Mouse (Mus musculus): ENCODE measurements around the gene Dnajb2.

DNA sequence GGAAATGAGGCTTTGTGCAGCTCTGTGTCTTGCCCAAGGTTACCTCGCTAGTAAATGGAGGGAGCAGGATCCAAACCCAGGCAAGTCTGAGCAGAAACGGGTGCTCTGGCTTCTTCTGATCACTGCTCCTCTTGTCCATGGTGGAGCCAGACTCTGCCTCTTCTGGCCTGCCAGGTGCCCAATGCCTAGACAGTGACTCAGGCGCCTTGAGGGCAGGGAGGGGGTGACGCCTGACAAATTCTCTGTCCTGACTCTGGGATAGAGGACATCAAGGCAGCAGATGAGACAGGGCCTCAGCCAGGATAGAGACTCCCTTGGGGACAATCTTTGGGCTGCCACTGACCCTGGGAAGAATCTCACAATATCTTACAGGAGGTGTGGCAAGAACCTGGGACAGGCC is 5.0 kb upstream of the Dnajb2 start:
- TF ChIP-seq POLR2A (IDR thresholded peaks at IDR 0.05; ENCODE audit: low read depth, low read length), result no peak
- TF ChIP-seq CTCF (IDR thresholded peaks at IDR 0.05; ENCODE audit: extremely low read depth, insufficient read depth, insufficient read length, insufficient replicate concordance), result no peak
